Mouse (Mus musculus) large intestine, adult 2 months (tissue): ENCODE measurements at regions not wholly inside any gene's neighbourhood (a gene's known extent, or its start where the extent isn't known, plus 50 kb on each side); places are given as distances from the start of the nearest gene placed in this dataset.
"Not testable (repeated sequence)": the region's sequence is repeated elsewhere in the genome, so short reads cannot be mapped to it uniquely, and the experiment has no call there.

ENCODE experiments used
- DNase-seq: peaks from one replicate; pipeline ENCODE4 v3.0.0-alpha.2; 2012; ENCODE audit warnings: low read depth, low spot score
- WGBS: fragments of 180-500 bp; shearing (Covaris S2); methylation state at CpG from one replicate; pipeline ENCODE4 v1.1.7; 2018; 5-methylcytosine and 5-hydroxymethylcytosine counted together

DNA sequence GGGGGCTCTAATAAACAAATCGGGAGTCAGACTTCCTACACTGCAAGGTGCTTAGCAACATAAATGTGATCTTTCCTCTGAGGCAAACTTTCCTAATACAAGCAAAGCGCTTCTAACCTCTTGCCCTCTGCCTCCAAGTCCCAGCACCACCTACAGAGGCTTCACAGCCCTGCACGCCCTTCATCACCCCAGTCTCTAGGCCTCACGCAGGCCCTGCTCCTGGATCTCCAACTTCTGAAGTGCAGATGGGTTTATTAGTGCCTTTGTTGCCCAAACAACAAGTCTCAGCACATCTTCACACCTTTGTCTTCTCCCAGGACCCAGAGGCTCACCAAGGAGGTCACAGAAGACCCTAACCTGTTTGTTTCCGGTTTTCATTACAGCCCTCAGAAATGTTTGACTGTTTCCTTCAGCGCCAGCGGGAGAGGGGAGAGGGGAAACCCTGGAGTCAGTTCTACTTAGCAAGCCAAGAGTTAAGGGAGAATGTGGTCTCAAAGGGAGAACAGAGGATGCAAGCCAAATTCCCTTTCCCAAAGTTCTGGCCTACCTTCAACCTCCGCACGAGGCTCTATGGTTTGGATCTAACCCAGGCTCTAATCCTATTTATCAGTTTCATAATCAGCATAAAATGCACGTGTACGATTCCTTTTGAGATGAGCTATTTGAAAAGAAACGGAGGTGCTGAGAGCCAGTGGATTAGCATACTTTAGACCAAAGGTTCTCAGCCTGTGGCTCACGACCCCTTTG, 244.9 kb upstream of the Smim15 start:
- 67% methylated on average over 13 of the region's 13 CpGs for WGBS
- no peak for DNase-seq

DNA sequence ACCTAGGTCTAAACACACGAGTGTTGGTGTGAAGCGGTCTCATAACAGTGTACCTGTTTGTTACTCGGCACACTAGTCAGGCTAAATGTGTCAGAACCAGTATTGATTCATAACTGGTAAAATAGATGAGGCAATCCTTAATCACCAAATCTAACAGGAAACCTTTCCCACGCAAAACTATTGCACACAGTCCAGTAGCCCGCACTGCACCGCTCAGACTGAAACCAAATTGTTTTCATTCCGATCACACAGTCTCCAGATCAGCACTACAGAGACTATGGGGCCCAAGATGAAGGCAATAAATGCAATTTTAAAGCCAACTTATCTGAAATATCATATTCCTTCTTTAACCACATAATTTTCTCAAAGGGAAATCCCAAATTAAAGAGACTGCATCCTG, 246.1 kb upstream of the Smim15 start:
- WGBS: 71% methylated on average over 7 of the region's 7 CpGs
- DNase-seq: no peak

DNA sequence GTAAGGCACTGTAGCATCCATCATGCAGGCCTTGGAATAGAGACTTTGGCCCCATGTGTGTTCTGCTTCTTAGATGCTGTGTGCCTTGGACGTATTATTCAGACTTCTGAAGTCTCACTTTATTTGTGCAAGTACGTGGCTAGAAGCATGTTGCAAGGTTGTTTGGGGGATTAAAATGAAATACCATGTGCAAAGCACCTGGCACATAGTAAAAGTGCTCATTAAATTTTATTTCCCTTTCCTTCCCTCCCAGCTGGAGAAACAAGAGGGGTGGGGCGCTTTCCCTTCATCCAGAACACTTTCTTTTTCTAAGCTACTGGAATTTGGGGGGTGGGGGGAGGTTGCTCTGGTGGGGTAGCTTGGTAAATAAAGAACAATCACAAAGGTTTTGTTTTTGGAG, 248.7 kb upstream of the Smim15 start:
- WGBS: 26% methylated on average over 3 of the region's 3 CpGs
- peak; percentile 47 for DNase-seq

DNA sequence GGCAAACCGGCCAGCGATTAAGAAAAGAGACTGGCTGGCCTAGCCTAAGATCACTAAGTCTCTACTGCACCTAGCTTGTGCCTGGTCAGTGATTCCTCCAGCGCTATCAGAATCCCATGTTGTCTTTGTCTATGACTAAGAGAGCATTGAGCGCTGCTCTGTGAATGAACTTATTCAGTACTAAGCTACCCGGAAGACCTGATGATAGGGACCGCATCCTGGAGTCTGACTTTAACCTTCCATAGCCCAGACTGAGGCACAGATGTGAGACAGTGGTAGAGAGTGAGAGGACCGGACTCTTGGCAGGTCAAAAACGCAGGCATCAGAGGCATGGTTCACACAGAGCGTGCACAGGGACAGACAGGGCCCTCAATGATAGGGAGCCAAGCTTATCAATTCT, 252.5 kb upstream of the Smim15 start:
- no peak for DNase-seq
- WGBS: 93% methylated on average over 9 of the region's 9 CpGs

DNA sequence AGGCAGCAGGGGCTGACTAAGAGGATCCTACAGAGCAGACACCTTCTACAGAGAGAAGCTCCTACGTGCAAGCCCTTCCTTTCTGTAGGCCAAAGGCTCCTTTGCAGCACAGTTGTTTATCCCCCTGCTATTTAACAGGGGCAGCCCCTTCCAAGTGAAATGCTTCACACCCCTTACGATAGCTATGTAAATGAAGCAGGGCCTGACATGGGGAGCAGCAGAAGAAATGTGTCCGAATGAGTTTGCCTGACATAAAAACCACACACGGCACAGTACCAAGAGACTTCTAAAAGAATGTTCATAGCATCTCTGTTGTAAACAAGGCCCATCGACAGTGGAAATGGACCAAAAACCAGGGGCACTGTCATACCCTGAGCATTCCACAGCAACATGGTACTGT, 259.3 kb upstream of the Smim15 start:
- 78% methylated on average over 5 of the region's 5 CpGs for WGBS

DNA sequence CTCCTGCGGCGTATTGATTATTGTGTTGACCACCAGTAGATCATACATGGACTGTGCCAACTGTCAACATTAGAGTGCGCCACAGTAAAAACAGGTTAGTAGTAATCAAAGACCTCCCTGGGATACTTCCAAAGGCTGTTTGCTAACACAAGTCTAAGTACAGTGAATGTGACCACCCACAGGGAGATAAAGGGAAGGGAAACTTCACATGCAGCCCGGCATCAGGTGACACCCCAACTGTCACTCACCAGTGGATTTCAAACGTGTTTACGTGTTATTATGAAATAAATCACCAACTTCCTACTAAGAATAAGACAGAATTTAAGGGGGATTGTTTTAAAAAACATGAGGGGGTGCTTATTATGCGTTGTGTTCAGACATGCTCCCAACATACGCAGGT, 262.5 kb upstream of the Smim15 start:
- WGBS: 89% methylated on average over 8 of the region's 8 CpGs
- DNase-seq: no peak

More for the DNA sequence above, 259.3 kb upstream of the Smim15 start:
- no peak for DNase-seq

DNA sequence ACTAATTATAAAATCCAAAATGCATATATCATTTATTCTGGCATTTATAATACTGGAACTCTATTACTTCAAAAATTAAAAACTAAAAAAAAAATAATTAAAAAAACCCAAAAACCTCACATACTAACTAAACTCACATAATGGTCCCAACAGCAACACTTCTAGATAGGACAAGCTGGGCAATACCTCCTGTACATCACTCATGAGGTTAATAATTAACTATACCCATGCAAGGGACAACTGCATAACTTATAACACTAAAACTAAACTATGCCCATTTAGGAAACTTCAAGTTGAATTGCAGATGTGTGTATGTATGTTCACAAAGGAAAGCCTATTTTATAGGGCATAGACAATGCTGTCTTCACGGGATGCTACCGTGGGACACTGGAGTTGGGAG, 263.0 kb upstream of the Smim15 start:
- no peak for DNase-seq
- 68% methylated on average over 2 of the region's 2 CpGs for WGBS

DNA sequence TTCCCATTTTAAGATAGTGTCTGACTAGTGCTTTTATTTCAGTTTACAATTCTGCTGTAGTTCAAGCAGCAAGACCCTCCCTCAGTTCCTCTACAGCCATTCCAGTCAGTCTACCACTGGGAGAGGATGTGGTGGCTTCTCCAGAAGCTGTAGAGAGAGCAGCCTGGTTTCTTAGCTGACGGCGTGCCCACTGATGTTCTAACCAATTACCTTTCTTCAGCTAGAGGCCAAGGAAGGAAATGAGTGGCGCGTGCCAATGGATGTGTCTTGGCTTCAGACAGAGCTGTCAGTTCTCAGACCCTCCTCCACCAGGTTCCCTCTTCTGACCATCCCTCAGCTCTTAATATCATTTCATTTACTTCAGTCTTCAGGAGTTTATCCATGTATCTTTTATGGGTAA, 264.7 kb upstream of the Smim15 start:
- WGBS: 93% methylated on average over 4 of the region's 4 CpGs
- no peak for DNase-seq

DNA sequence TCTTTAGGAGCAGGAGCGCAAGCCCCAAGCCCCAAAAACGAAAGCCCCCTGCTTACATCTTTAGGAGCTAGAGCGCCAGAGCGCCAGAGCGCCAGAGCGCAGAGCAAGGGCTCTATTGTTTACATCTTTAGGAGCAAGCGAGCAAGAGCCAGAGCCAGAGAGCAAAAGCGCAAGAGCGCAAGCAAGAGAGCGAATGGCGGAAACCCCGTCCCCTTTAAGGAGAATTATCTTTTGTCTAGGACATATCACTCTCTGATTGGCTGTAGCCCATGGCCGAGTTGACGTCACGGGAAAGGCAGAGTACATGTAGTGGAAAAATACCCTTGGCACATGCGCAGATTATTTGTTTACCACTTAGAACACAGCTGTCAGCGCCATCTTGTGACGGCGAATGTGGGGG, 269.7 kb upstream of the Smim15 start:
- DNase-seq: not testable (repeated sequence)
- WGBS: 96% methylated on average over 19 of the region's 19 CpGs

DNA sequence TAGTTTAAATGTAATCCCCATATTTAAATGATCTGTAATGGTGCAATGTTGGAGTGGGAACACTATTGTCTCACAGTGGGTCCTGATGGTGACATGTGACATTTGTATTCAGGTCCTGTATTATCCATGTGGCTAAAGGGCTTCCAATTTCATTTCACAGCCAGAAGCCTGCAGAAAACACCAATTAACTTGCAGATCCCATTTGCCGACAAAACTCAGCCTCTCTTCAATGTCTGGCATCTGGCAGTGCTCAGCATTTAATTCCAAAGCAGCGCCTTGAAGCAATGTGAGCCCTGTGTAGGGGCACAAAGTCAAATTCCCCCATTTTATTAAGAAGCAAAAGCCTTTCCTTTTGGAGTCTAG, 277.0 kb upstream of the Smim15 start:
- DNase-seq: no peak
- 79% methylated on average over 2 of the region's 2 CpGs for WGBS

DNA sequence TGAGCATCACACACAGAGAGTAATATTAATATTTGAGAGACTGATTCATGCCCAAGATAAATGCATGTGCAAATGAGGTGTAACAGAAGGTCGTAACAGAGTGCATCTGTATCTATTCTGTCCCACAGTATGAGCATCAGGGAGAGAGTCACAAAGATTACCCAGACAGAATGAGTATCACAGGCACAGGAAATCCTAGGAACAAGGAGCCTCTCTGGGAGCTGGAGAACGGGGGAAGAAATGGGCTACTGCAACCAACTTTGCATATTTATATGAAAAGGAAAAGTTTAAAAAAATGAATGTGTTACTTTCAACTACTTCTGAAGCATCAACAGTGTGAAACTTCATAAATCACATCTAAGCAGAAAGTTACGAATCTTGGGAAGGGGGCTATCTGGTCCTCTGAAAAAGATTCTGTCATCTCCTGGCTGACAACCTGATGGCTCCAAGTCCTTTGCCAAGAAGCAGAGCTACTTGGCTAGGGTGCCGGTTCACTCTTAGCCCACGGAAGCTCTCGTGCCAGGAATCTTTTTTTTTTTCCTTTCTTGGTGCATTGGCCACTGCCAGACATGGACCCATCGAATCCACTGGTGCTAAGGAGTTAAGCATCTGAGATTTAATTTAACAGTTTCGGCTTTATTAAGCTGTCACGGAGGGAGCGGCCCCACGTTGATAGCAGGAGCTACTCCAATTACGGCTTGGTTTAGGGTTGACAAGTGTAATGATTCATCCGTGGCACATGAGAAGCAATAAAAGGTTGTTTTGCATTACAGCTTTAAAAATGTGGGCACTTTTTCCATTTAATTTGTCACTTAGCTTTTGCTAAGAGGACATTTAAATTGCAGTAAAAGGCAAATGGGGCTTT, 277.6 kb upstream of the Smim15 start:
- WGBS: 56% methylated on average over 13 of the region's 13 CpGs
- no peak for DNase-seq

DNA sequence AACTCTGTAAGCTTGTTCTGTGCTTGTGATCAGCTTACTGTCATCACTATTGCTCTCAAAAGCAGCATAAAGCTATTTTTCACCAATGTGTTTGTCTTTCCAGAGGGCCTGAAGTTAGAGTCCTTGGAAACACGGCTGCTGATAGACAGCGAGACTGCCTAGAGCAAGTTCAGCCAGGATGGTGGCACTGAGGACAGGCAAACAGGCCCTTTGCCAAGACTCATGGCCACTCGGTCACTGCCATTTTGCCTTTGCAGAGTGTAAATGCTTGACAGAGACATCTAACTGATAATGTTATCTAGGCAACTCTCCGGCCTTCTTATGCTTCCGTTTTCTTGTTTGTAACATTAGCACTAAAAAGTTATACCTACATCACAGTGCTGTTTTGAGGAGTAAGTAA, 280.3 kb upstream of the Smim15 start:
- WGBS: 94% methylated on average over 5 of the region's 5 CpGs
- DNase-seq: no peak

DNA sequence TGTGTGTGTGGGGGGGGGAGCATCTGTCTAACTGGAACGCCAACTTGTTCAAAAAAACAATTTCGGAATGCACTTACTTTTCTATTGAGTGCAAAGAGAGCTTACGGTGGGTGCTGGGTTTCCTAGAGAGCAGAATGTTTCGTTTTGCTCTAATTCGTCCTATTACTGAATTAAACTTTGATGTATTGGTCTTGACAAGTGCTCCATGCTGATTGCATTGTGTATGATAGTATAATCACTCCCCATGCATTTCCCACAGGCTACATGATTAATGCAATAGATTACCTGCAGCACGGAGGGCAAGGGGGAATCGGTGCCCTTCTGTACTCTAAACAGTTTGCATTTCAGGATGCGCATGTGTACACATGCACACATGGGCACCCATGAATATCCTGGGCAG, 283.7 kb upstream of the Smim15 start:
- 93% methylated on average over 8 of the region's 8 CpGs for WGBS
- DNase-seq: no peak

DNA sequence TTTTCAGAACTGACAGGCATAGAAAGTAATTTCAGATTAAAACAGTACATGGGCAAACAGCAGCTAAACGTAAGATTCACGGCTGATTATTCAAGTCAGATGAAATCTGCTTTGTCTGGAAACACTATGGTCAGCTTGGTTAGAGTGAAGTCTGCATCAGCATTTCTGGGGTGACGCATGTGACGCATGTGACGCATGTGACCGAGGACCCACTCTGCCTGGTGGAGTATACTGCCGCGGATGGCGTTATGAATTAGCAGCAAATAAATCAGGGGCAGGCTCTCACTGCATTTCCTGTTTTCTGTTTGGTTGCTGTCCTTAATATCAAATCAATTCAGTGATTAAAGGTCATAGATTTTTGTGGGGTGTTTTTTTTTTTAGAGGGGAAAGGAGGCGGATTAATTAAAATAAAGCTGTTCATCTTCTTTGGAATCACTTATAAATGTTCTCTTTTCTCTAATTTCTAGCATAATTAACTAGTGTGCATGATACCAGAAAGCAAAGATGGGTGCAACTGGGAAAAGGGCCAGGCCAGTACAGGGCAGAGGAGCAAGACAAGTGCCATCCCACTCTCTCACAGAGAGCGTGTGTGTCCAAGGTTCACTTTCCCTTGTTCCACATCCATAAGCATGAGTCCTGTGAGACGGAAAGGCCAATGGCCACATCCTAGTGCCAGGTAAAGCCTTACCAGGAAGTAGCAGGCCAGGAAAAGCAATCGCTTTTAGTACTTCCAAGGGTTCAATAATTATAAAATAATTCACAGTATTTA, 285.7 kb upstream of the Smim15 start:
- WGBS: 84% methylated on average over 13 of the region's 13 CpGs
- no peak for DNase-seq

DNA sequence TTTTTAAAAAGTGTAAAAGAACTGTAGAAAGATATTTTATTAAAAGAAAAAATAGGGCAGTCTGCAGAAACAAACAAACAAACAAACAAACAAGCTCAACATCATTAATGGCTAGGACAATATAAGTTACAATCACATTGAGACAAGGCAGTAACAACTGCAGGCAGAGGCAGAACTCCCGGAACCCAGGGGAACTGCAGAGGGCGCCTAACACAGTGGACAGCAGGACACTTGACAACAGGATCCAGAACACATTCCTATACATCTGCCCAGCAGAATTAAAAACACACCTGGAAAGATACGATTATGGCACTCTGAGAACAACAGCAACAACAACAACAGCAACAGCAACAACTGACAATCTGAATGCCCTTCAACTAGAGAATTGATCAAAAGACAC, 291.5 kb upstream of the Smim15 start:
- DNase-seq: no peak
- WGBS: 63% methylated on average over 3 of the region's 3 CpGs

DNA sequence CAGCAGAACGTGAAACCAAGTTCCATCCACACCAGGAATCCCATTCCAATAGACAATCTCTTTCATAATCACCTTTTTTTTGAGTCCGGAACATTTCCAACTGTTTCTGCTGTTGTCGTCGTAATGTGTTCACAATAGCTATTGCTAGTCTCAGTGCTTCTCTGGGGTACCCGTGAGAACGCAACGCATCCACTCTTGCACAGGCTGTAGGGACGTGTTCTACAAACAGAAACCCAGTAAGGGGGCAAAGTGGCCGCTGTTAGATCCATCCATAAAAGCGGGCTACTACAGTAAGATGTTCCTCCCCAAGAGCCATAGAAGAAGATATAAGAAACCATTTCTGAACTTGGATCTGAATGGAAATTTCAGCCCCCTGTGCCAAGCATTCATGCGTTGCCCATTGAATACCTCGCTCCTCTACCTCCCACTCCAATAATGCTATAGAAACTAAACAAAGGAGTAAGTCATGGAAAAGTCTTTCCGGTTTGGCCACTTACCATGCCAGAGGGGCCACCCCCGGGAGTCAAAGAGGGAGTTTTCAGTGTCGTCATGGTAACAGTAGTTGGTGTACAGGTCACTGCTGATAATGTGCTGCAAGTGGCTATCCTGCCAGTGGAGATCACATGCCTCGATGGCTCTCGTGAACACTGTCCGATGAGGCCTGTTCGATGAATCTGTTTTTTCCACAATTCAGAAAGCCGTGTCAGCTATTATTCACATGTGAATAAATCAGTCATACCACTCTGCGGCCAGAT, 300.6 kb upstream of the Smim15 start:
- DNase-seq: no peak
- 82% methylated on average over 21 of the region's 21 CpGs for WGBS

DNA sequence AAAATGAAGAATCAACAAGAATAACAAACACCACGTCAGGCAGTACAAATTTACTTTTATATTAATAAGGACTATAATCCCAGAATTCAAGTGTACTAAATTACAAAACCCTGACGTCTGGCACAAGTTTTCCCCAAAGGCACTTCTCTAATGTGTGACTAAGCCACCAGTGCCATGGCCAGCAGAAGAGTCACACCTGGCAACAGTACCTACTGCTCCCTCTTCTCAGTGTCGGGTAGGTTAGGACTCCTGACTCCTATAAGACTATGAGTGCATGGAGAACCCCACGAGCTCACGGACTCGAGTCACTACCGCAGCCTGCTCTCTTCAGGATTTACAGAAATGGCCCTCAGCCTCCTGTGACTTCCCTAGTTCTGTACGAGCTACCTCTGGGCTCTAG, 307.7 kb upstream of the Smim15 start:
- DNase-seq: no peak
- WGBS: 83% methylated on average over 8 of the region's 8 CpGs

DNA sequence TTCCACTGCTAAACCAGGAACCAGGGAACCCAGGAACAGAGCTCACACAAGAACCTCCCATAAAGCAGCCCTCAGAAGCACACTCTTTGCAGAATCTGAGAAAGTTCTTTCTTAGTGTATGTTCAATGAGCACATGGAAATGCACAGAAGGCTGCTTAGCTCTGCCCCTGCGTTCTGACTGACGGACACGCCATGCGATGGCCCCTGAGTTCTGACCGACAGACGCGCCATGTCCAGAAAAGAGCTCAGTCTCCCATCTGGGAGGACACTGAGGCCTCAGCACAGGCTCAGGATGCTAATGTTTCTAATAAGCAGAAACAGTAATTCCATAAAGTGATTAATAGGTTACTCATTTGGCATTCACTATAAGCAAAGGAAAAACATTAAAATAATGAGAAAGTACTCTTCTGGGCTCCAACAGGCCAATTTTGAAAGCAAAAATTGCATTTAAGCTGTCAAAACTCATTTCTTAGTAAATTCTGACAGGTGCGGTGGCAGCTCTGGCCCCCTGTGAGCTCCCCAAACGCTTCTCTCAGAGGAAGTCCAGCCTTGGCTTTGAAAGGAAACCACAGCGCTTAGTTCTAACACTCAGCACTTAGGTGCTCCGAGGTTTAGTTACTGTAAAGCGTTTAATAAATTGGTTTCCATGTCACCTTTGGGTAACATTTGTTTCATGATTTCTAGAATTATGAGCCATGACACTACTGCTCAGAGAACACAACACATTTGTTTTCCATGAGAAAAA, 309.9 kb upstream of the Smim15 start:
- 90% methylated on average over 12 of the region's 12 CpGs for WGBS
- no peak for DNase-seq

DNA sequence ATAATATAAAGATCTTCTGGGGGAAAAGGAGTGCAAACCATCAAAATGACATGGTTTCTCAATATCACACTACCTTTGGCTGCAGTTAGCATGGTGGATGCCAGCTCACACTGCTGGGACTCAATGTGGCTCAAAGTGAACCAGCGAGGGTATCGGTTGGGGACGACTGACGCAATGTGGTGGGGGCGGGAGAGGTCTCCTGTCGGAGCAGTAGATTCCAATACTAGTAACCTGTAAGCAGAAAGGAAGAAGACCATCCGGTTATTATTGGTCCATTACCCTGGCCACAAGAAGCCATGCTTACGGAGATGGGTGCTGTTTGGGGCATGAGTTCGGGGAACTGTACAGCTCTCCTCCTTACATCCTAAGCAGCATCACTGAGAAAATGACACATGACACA, 313.3 kb upstream of the Smim15 start:
- DNase-seq: no peak
- 98% methylated on average over 9 of the region's 9 CpGs for WGBS
